Comparison of ENCODE assay signal across 19 mouse cellular contexts in genomic region chr7:6903489-6903888, GRCm38 (mm10).
DNase-seq lines count a peak whose midpoint lies in the region; ATAC-seq lines count a peak whose summit lies in the region.
"Had no signal": no experiment of that assay in that cellular context is flagged by ENCODE, and none has a peak within 500 bp of the region (broad histone marks: within the 10 kb centered on the region; RNA-seq: fewer than 3 reads in every experiment).

No protein-coding gene starts in this region.

- H3K27ac ChIP-seq in liver, embryonic 11.5 days (ENCODE audit: low read depth, low read length): no peak overlapping the region
- H3K27ac ChIP-seq in embryonic facial prominence, embryonic 11.5 days (replicated peaks; ENCODE audit: low read depth, low read length): peak overlapping the region; percentile 15; the same call in 1 of the 2 replicates
- H3K27ac ChIP-seq in limb, embryonic 10.5 days: peak overlapping the region; percentile 86
- no peak overlapping the region for H3K27ac ChIP-seq in intestine, embryonic 16.5 days (ENCODE audit: low read length)
- H3K27ac ChIP-seq: forebrain, embryonic 10.5 days; stomach, embryonic 15.5 days had no signal

- H3K4me2 ChIP-seq in liver, embryonic 11.5 days: no peak overlapping the region
- H3K4me2 ChIP-seq in embryonic facial prominence, embryonic 11.5 days (ENCODE audit: low read depth, low read length): no peak overlapping the region
- no peak overlapping the region for H3K4me2 ChIP-seq in intestine, embryonic 16.5 days (ENCODE audit: low read depth, low read length)
- H3K4me2 ChIP-seq: stomach, embryonic 15.5 days had no signal

- no peaks in the 10 kb centered on the region for H3K9me3 ChIP-seq in liver, embryonic 11.5 days (ENCODE audit: control insufficient read depth, low read length)
- no peaks in the 10 kb centered on the region for H3K9me3 ChIP-seq in embryonic facial prominence, embryonic 11.5 days (replicated peaks; ENCODE audit: control insufficient read depth, low read length)
- no peaks in the 10 kb centered on the region for H3K9me3 ChIP-seq in limb, embryonic 10.5 days (replicated peaks)
- H3K9me3 ChIP-seq in intestine, embryonic 16.5 days (ENCODE audit: control insufficient read depth, low read length): no peaks in the 10 kb centered on the region
- H3K9me3 ChIP-seq: forebrain, embryonic 10.5 days; stomach, embryonic 15.5 days had no signal

- peak; percentile 13 for DNase-seq in liver
- DNase-seq in liver, embryonic 11.5 days (ENCODE audit: low spot score): no peak
- peak; percentile 51 for DNase-seq in embryo, embryonic 11 days
- peak; percentile 79 for DNase-seq in embryonic facial prominence, embryonic 11.5 days (ENCODE audit: low spot score)
- DNase-seq in limb, embryonic 10.5 days (ENCODE audit: low spot score): peak; percentile 53
- DNase-seq in cerebellum, postnatal 36 days: no peak
- DNase-seq: adrenal gland, adult 2 months; cerebellum, adult 8-10 months; gastrocnemius, postnatal 10 days; kidney, adult 8-10 months; kidney, postnatal 4 days; right cerebral cortex, postnatal 25 days; thymus, adult 18-20 months had no signal

- H3K27me3 ChIP-seq in liver, embryonic 11.5 days (replicated peaks; ENCODE audit: control insufficient read depth, insufficient read depth, low read length): no peaks in the 10 kb centered on the region
- H3K27me3 ChIP-seq in embryonic facial prominence, embryonic 11.5 days (ENCODE audit: control insufficient read depth, insufficient read depth, low read length): no peaks in the 10 kb centered on the region
- no peaks in the 10 kb centered on the region for H3K27me3 ChIP-seq in limb, embryonic 10.5 days (ENCODE audit: low read depth, poor library complexity, severe bottlenecking)
- no peaks in the 10 kb centered on the region for H3K27me3 ChIP-seq in intestine, embryonic 16.5 days (replicated peaks; ENCODE audit: control insufficient read depth, insufficient read depth, low read length)
- H3K27me3 ChIP-seq: megakaryocyte, embryonic 14.5 days; stomach, embryonic 15.5 days had no signal

- H3K9ac ChIP-seq in liver, embryonic 11.5 days (ENCODE audit: low read depth, low read length): no peak overlapping the region
- H3K9ac ChIP-seq in embryonic facial prominence, embryonic 11.5 days (replicated peaks; ENCODE audit: low read length): no peak overlapping the region
- no peak overlapping the region for H3K9ac ChIP-seq in intestine, embryonic 16.5 days (ENCODE audit: low read depth, low read length)
- H3K9ac ChIP-seq: stomach, embryonic 15.5 days had no signal

- no peak for ATAC-seq in liver, embryonic 11.5 days (replicated peaks; ENCODE audit: low FRiP score)
- peak; percentile 70; the same call in 1 of the 2 replicates for ATAC-seq in embryonic facial prominence, embryonic 11.5 days (replicated peaks; ENCODE audit: insufficient number of reproducible peaks, low FRiP score, low TSS enrichment, low read depth)
- no peak for ATAC-seq in intestine, embryonic 16.5 days
- no peak for ATAC-seq in erythroid progenitor cell, adult 5-6 weeks (replicated peaks; ENCODE audit: low FRiP score, poor library complexity, severe bottlenecking)
- ATAC-seq: midbrain, embryonic 16.5 days had no signal

- no peak overlapping the region for H3K4me3 ChIP-seq in liver, embryonic 11.5 days (ENCODE audit: low read depth, low read length)
- H3K4me3 ChIP-seq in embryonic facial prominence, embryonic 11.5 days (ENCODE audit: low read depth, low read length): no peak overlapping the region
- no peak overlapping the region for H3K4me3 ChIP-seq in limb, embryonic 10.5 days
- H3K4me3 ChIP-seq in intestine, embryonic 16.5 days (ENCODE audit: low read length): no peak overlapping the region
- H3K4me3 ChIP-seq: forebrain, embryonic 10.5 days; megakaryocyte, embryonic 14.5 days; stomach, embryonic 15.5 days had no signal

- WGBS in liver, embryonic 11.5 days: 81% methylated on average over 8 of the region's 8 CpGs
- WGBS in embryonic facial prominence, embryonic 11.5 days: 43% methylated on average over 8 of the region's 8 CpGs
- WGBS in limb, embryonic 10.5 days: 68% methylated on average over 8 of the region's 8 CpGs
- 77% methylated on average over 8 of the region's 8 CpGs for WGBS in intestine, embryonic 16.5 days

- no peaks in the 10 kb centered on the region for H3K4me1 ChIP-seq in liver, embryonic 11.5 days (replicated peaks; ENCODE audit: control insufficient read depth, insufficient read depth, low read length)
- no peaks in the 10 kb centered on the region for H3K4me1 ChIP-seq in embryonic facial prominence, embryonic 11.5 days (ENCODE audit: control insufficient read depth, insufficient read depth, low read length)
- H3K4me1 ChIP-seq in limb, embryonic 10.5 days: peaks cover 20% of the 10 kb centered on the region
- H3K4me1 ChIP-seq in intestine, embryonic 16.5 days (ENCODE audit: control insufficient read depth, insufficient read depth, low read length): no peaks in the 10 kb centered on the region
- H3K4me1 ChIP-seq: forebrain, embryonic 10.5 days; megakaryocyte, embryonic 14.5 days; stomach, embryonic 15.5 days had no signal

- no peaks in the 10 kb centered on the region for H3K36me3 ChIP-seq in liver, embryonic 11.5 days (ENCODE audit: control insufficient read depth, insufficient read depth, low read length)
- no peaks in the 10 kb centered on the region for H3K36me3 ChIP-seq in embryonic facial prominence, embryonic 11.5 days (replicated peaks; ENCODE audit: control insufficient read depth, insufficient read depth, low read depth, low read length)
- no peaks in the 10 kb centered on the region for H3K36me3 ChIP-seq in limb, embryonic 10.5 days
- H3K36me3 ChIP-seq in intestine, embryonic 16.5 days (ENCODE audit: control insufficient read depth, insufficient read depth, low read length): no peaks in the 10 kb centered on the region
- H3K36me3 ChIP-seq: forebrain, embryonic 10.5 days; stomach, embryonic 15.5 days had no signal

Comparison
In these comparisons a context has a peak if more than half of its experiments do, and no peak if none do; other contexts are left out.
1. DNase-seq: peak in liver (single experiment), embryo, embryonic 11 days (single experiment), embryonic facial prominence, embryonic 11.5 days (single experiment) and limb, embryonic 10.5 days (single experiment); none in liver, embryonic 11.5 days (single experiment) and cerebellum, postnatal 36 days (0 of 2).
2. H3K27ac ChIP-seq: peak in embryonic facial prominence, embryonic 11.5 days (single experiment) and limb, embryonic 10.5 days (single experiment); none in liver, embryonic 11.5 days (single experiment) and intestine, embryonic 16.5 days (single experiment).